Mouse (Mus musculus): ENCODE data around the gene Irx6.

Irx6 gene

GRCm38 (mm10) chr8:92674244-92675128 is at the start of gene Irx6:
Gene Irx6, plus strand, starts transcription at chr8:92674288.
- DNase-seq: no peak

DNA sequence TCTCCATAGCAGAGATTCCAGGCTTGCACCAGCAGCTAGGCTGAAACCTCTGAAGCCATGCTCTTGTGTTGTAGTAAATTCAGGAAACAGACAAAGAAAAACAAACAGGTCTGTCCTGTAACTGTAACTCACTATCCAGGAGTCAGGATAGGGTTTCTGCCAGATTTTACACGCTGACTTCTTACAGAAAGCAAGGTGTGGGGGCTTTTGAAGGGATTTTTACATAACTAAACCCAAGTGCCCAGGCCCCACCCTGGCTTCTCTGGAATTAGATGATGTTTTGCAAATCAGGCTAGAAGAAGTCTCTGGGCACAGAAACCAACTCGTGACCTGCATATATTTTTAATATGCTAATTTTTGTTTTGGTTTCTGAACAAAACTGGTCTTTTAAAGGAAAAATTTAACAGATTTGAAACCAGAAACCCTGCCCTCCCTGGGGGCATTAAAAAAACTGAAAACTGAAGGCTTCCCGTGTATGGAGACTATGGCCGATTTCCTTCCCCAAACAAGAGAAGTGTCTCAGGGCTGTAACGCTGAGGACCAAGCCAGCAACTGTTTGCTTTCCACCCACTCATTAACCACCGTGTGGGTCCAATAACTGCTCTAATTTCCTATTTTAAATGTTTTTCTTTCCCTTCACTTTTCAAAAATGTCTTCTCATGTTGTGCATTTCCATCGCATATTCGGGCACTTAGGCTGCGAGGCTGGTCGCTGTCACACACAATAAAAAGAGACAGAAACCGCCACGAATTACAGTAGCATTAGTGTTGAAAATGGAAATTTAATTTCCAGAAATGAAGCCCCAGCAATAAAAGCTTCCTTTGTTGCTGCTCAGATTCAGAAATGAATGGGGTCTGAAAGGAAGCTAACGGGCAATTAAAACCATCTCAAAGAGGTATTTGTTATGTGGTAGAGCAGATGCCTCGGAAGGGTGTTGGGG is 45.1 kb upstream of the Irx6 start:
- DNase-seq: no peak

GRCm38 (mm10) chr8:92633199-92633598 is 40.9 kb upstream of the Irx6 start:
- no peak for DNase-seq

- no peak for DNase-seq
Observed at GRCm38 (mm10) chr8:92640820-92641219, 33.3 kb upstream of the Irx6 start.

GRCm38 (mm10) chr8:92646637-92647036 is 27.5 kb upstream of the Irx6 start:
- DNase-seq: peak in 1 of 2 experiments; percentile 25

GRCm38 (mm10) chr8:92664207-92664606 is 9.9 kb upstream of the Irx6 start:
- no peak for DNase-seq

DNA sequence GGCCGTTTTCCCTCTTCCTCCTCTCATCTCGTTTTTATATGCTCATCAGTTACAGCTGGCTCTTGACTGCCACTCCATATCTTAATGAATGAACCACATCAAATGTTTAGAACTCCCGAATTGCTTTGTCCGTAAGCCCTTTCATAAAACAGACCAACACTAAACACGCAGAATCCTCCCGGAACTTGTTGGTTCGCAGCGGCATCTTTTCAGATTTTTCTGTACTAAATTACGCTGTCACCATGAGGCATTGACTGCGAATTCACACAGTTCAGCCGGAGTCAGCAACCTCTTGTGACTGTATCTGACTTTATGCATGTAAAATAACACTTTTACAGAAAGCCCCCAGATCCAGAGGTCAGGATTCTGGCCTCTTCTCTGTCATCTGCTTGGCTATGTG is 3.9 kb upstream of the Irx6 start:
- no peak for DNase-seq

DNA sequence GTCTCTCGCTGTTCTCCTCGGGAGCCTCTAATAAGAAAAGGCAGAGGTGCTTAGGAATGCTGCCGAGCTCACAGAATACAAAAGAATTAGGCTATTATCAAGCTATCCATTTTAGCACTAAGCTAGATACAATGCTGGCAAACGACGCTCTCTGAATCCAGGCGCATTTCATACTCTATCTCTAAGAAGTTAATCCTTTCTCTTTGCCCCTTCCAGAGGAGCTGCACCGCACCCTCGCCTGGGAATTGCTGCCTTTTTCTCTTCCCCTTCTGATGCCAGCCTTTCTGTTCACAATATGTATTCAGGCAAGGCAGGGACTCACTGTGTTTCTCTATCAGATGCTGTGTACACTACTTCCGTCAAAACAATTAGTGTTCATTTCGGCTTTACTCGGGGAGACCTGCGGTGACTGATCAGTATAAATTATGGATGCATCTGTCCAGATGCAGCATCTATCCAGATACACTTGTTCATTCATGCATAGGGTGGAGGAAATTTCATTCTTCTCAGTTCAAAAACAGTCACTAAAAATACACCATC is 3.4 kb upstream of the Irx6 start:
- no peak for DNase-seq

GRCm38 (mm10) chr8:92671892-92672291 is 2.2 kb upstream of the Irx6 start:
- DNase-seq: no peak

DNA sequence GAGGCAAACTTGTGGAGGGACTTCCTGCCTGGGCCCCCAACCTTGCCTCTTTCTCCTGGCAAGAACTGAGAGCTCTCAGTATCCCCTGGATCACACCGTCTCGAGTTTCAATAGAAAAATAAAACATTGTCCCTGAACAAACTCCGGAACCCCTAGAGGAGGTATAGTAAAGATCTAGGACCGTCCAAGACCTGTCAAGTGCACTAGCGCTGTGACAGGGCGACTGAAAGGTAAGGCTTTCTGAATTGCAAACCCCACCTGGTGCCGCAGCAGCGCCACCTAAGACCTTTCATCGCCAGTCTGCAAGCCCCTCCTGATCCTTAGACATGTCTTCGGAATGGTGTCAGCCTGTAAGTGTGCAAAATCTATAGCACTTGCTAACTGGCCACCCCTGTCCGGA is 987 bp upstream of the Irx6 start:
- no peak for DNase-seq

DNA sequence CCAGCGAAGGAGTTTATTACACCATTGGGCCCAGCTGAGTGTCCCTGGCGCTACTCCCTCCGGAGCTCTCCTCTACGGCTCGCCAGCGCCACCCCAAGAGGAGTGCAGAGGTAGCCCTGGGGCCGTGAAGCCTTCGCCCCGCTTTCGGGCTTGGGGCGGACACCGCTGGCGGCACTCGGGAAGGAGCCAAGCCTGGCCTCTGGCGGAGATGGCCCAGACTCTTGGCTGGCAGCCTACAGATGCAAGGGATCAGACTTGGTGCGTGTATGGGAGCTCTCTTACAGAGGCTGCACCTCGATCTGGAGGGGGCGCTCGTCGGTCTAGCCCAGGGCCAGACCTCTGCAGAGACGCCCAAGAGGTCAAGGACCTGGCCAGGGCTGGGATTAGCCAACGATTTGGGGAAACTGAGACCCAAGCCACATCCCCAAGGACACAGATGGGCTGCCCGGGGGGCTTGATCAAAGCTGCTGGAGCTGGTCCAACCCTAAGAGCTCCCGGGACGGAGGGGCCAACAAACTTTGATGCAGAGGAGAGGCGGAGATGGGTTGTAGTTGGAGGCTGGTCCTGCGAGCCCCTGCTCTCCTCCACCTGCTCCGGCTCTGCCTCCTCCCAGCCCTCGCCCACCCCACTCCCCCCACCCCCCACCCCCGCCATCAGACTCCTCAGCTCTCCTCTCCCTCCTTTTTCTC is 389 bp upstream of the Irx6 start:
- peak; percentile 29 to 51 for DNase-seq

GRCm38 (mm10) chr8:92678407-92678806 is 4.3 kb downstream of the Irx6 start:
- DNase-seq: peak; percentile 58 to 63

- no peak for DNase-seq
Observed at GRCm38 (mm10) chr8:92697361-92697760, 23.3 kb downstream of the Irx6 start.

- no peak for DNase-seq
Observed at GRCm38 (mm10) chr8:92698411-92698810, 24.3 kb downstream of the Irx6 start.

- no peak for DNase-seq
Observed at GRCm38 (mm10) chr8:92699922-92700540, 25.9 kb downstream of the Irx6 start.

DNA sequence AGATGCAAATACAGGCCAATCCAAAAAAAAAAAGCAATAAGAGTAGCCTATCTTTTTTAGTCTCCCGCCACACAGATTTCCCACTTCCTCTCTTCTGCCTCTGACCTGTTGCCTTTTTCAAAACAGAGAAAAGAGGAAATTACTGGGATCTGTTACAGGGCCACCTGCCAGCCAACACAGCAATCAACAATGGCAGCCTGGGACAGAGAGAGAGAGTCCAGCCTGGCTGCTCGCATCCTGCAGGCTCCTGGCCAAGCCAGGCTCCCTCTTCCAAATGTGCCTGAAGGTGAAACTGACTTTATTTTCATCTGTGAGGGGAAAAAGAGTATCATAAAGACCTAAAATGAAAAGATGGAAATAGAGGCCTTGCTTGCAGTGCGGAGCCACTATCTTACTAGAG is 29.3 kb downstream of the Irx6 start:
- peak in 1 of 2 experiments; percentile 48 for DNase-seq

DNA sequence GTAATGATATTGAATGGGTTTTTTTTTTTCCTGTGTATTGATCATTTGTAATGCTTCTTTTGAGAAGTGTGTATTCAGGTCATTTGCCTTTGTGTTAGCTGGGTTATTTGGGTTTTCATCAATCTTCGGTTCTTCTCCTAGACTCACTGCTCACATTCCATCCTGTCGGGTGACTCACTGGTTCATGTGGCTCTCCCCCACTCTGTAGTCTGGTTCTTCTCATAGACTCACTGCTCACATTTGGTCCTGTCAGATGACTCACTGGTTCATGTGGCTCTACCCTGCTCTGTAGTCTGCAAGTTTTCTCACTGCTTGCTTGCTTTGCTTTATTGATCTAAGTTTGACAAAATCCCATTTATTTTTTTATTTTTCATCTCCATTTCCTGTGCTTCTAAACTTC is 32.2 kb downstream of the Irx6 start:
- DNase-seq: no peak

DNA sequence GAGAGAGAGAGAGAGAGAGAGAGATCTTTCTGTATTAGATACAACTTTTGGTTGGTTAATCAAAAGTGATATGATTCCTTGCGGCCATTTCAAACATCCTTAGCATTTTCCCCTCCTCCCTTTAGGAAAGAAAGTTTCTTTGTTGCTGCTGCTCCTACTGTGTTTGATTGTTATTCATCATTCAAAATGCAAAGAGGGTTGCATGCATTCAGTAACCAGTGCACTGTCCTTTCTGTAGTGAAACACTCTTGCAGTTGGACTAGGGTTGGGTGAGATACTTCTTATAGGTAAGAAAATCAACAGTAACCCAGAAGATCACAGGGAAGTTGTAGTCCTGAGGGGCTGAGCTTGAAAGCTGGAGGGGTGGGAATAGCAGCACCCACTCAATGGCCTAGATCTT is 39.2 kb downstream of the Irx6 start:
- no peak for DNase-seq

- no peak for DNase-seq
Observed at GRCm38 (mm10) chr8:92717418-92717817, 43.3 kb downstream of the Irx6 start.

DNA sequence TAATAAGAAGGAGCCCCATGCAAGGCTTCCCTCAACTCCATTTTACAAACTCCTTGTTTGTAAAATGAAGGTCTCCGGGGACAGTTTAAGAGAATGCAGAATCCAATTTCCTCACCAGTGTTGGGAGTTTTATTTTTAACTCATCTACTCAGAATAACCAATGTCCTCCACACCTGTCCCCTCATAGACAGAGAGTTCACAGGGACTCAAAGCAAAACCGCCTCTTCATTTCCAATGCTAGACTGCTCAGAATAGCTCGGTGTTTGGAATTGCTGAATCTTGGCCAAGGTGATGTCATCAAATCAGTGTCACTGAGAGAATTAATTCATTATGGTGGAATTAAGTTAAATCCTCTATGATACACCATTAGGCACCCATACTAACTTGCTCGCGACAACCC is 44.0 kb downstream of the Irx6 start:
- no peak for DNase-seq

- peak; percentile 54 to 56 for DNase-seq
Observed at GRCm38 (mm10) chr8:92721266-92721935, 47.3 kb downstream of the Irx6 start.

GRCm38 (mm10) chr8:92721936-92722321 is 47.8 kb downstream of the Irx6 start:
- DNase-seq: no peak
